Mouse (Mus musculus) heart, adult 8-10 months (tissue): Measurements from ENCODE around the gene Evl. TPM values are rescaled to one million over a fixed set of nuclear protein-coding genes. Genes with fewer than 3 reads are reported as not detected.

Experiments
- microRNA-seq: library from miRNA; unstranded; fragments of <30 nt; microRNA quantifications from one replicate; pipeline ENCODE4 v1.2.0, GENCODE M21; 2022
- total RNA-seq, 4 experiments: library from RNA; stranded (reverse); gene quantifications; 2 replicates each; pipeline ENCODE4 v1.2.4; 2022

Evl gene
- total RNA-seq, 4 experiments from 2014 or later, result 29.0 to 41.2 (median 32.4) TPM

Small RNAs within 50 kb of the gene (microRNA-seq; reads per million reads assigned to microRNA genes)
- gene Gm23872 (not detected), gene Mir342 (848 reads per million, percentile 81 among the genes with 10 or more reads in this experiment)

Other genes starting within 250 kb of the Evl start
- 1 to 10 TPM; 1.2 to 2.0 (median 1.5) TPM for gene Hhipl1, start 248.4 kb upstream of the Evl start, total RNA-seq
- gene Cyp46a1, start 220.3 kb upstream of the Evl start, total RNA-seq, result under 1 TPM; 0.33 to 1.00 (median 0.66) TPM
- gene Eml1, start 183.8 kb upstream of the Evl start, total RNA-seq, result 10 to 100 TPM; 65.1 to 92.0 (median 80.7) TPM
- under 1 TPM; 0.25 to 1.00 (median 0.56) TPM for gene Degs2, start 147.6 kb downstream of the Evl start, total RNA-seq
- 10 to 100 TPM; 24.8 to 34.8 (median 28.6) TPM for gene Yy1, start 238.3 kb downstream of the Evl start, total RNA-seq